Mouse (Mus musculus) forebrain, embryonic 16.5 days (tissue): ENCODE measurements around the gene Kpna2. TPM values are rescaled to one million over a fixed set of nuclear protein-coding genes. Genes with fewer than 3 reads are reported as not detected.

Source experiments
- ATAC-seq: fragments of 200-750 bp; cut with Nextera tagmentation; 2 replicates; pipeline ENCODE4 v1.8.0; 2017; ENCODE audit warnings: mild to moderate bottlenecking, moderate library complexity
- H3K27ac ChIP-seq: fragments of 300-500 bp; sonication (generic); 2 replicates; pipeline ENCODE4 v1.5.1; 2014; ENCODE audit warnings: low read length, control low read depth
- H3K27me3 ChIP-seq: fragments of 300-500 bp; sonication (generic); replicated peaks from 2 replicates; pipeline ENCODE4 v1.6.1; 2014; ENCODE audit warnings: low read length; ENCODE audit not compliant: control insufficient read depth, insufficient read depth
- H3K36me3 ChIP-seq: fragments of 300-500 bp; sonication (generic); 2 replicates; pipeline ENCODE4 v1.6.1; 2014; ENCODE audit not compliant: control insufficient read depth, insufficient read depth
- H3K4me1 ChIP-seq: fragments of 300-500 bp; sonication (generic); replicated peaks from 2 replicates; pipeline ENCODE4 v1.6.1; 2014; ENCODE audit warnings: low read length; ENCODE audit not compliant: control insufficient read depth, insufficient read depth
- H3K4me2 ChIP-seq: fragments of 300-500 bp; sonication (generic); 2 replicates; pipeline ENCODE4 v1.6.1; 2014; ENCODE audit warnings: mild to moderate bottlenecking, low read length, control low read depth
- H3K4me3 ChIP-seq: fragments of 300-500 bp; sonication (generic); replicated peaks from 2 replicates; pipeline ENCODE4 v1.5.1; 2014; ENCODE audit warnings: mild to moderate bottlenecking, low read length, control low read depth
- H3K9ac ChIP-seq: fragments of 300-500 bp; sonication (generic); replicated peaks from 2 replicates; pipeline ENCODE4 v1.6.1; 2014; ENCODE audit warnings: low read depth, low read length, control low read depth
- H3K9me3 ChIP-seq: fragments of 300-500 bp; sonication (generic); 2 replicates; pipeline ENCODE4 v1.6.1; 2016; ENCODE audit warnings: low read length; ENCODE audit not compliant: control insufficient read depth
- WGBS: fragments of 180-500 bp; shearing (Covaris S2); extraction: QIAGEN DNeasy Blood & Tissue Kit; methylation state at CpG from one replicate; pipeline ENCODE4 v1.1.7; 2014; 5-methylcytosine and 5-hydroxymethylcytosine counted together
- polyA plus RNA-seq: library from polyadenylated mRNA; unstranded; fragments of >200 nt; fragmentation: Nextera tagmentation; extraction: Ambion mirVana; gene quantifications from 2 replicates; pipeline ENCODE4 v1.2.1, GENCODE M21; 2015

Gene Kpna2
- polyA plus RNA-seq, 1 experiment from 2014 or later, result 230 TPM

GRCm38 (mm10) chr11:107029536-107029935 is 30.2 kb upstream of the Kpna2 start:
- Histone ChIP-seq H3K4me1 (peaks cover 21% of the 10 kb centered on the region), H3K27me3 (no peaks in the 10 kb centered on the region), H3K4me2 (no peak overlapping the region), H3K9me3 (no peaks in the 10 kb centered on the region), H3K4me3 (no peak overlapping the region), H3K36me3 (no peaks in the 10 kb centered on the region), H3K9ac (no peak overlapping the region), H3K27ac (no peak overlapping the region)
- WGBS, result 55% methylated on average over 19 of the region's 19 CpGs
- no peak for ATAC-seq

GRCm38 (mm10) chr11:107028754-107029153 is 29.4 kb upstream of the Kpna2 start:
- 68% methylated on average over 6 of the region's 6 CpGs for WGBS
- Histone ChIP-seq H3K9me3 (no peaks in the 10 kb centered on the region), H3K36me3 (no peaks in the 10 kb centered on the region), H3K27ac (peak overlapping the region; percentile 73), H3K4me2 (peak overlapping the region; percentile 63), H3K9ac (peak overlapping the region; percentile 70), H3K4me1 (peaks cover 23% of the 10 kb centered on the region), H3K27me3 (no peaks in the 10 kb centered on the region), H3K4me3 (peak overlapping the region; percentile 50)
- ATAC-seq, result no peak

- peak overlapping the region; percentile 70 for H3K9ac ChIP-seq
These were observed 28.9 kb upstream of the Kpna2 start for GRCm38 (mm10) chr11:107028275-107028618.

GRCm38 (mm10) chr11:107027431-107028274 is 28.3 kb upstream of the Kpna2 start:
- Histone ChIP-seq H3K27me3 (no peaks in the 10 kb centered on the region), H3K27ac (peak overlapping the region; percentile 73), H3K4me2 (peak overlapping the region; percentile 63), H3K4me3 (peak overlapping the region; percentile 50), H3K9ac (peak overlapping the region; percentile 70), H3K36me3 (no peaks in the 10 kb centered on the region), H3K9me3 (no peaks in the 10 kb centered on the region), H3K4me1 (peaks cover 23% of the 10 kb centered on the region)
- peak; percentile 93 for ATAC-seq
- under 1% methylated on average over 95 of the region's 107 CpGs for WGBS

More at GRCm38 (mm10) chr11:107028275-107028618, 28.9 kb upstream of the Kpna2 start:
- Histone ChIP-seq H3K36me3 (no peaks in the 10 kb centered on the region), H3K4me1 (peaks cover 23% of the 10 kb centered on the region), H3K4me3 (peak overlapping the region; percentile 50), H3K27me3 (no peaks in the 10 kb centered on the region), H3K27ac (peak overlapping the region; percentile 73), H3K9me3 (no peaks in the 10 kb centered on the region), H3K4me2 (peak overlapping the region; percentile 63)
- WGBS, result 2% methylated on average over 29 of the region's 29 CpGs
- peak; percentile 53 for ATAC-seq

GRCm38 (mm10) chr11:107026554-107027430 is 27.5 kb upstream of the Kpna2 start:
- ATAC-seq, result no peak
- Histone ChIP-seq H3K36me3 (no peaks in the 10 kb centered on the region), H3K4me1 (peaks cover 23% of the 10 kb centered on the region), H3K4me2 (peak overlapping the region; percentile 78), H3K4me3 (peak overlapping the region; percentile 50), H3K27ac (no peak overlapping the region), H3K9ac (no peak overlapping the region), H3K9me3 (no peaks in the 10 kb centered on the region), H3K27me3 (no peaks in the 10 kb centered on the region)
- 6% methylated on average over 12 of the region's 12 CpGs for WGBS

- Histone ChIP-seq H3K4me2 (peak within 1 kb of the TSS; percentile 78), H3K27ac (peak within 1 kb of the TSS; percentile 13; the same call in 1 of the 2 replicates), H3K36me3 (no peaks in the 10 kb centered on the region), H3K9me3 (no peaks in the 10 kb centered on the region), H3K4me1 (peaks cover 23% of the 10 kb centered on the region), H3K4me3 (peak within 1 kb of the TSS; percentile 51), H3K9ac (peak within 1 kb of the TSS; percentile 71), H3K27me3 (no peaks in the 10 kb centered on the region)
- ATAC-seq, result peak; percentile 19
- WGBS, result under 1% methylated on average over 45 of the region's 45 CpGs
These were observed 26.3 kb upstream of the Kpna2 start, which contains the start of gene 1810010H24Rik for GRCm38 (mm10) chr11:107025411-107026321. 1810010H24Rik (plus strand) TSS chr11:107025681.

- no peaks in the 10 kb centered on the region for H3K9me3 ChIP-seq
- H3K27me3 ChIP-seq, result no peaks in the 10 kb centered on the region
- WGBS, result 60% methylated on average over 4 of the region's 4 CpGs
- no peak overlapping the region for H3K27ac ChIP-seq
- no peaks in the 10 kb centered on the region for H3K36me3 ChIP-seq
- peak overlapping the region; percentile 78; the same call in 1 of the 2 replicates for H3K4me2 ChIP-seq
- H3K4me1 ChIP-seq, result peaks cover 23% of the 10 kb centered on the region
- ATAC-seq, result no peak
- H3K4me3 ChIP-seq, result no peak overlapping the region
- no peak overlapping the region for H3K9ac ChIP-seq
These were observed 25.1 kb upstream of the Kpna2 start for GRCm38 (mm10) chr11:107024406-107024805.

- no peak for ATAC-seq
- no peak overlapping the region for H3K4me2 ChIP-seq
- WGBS, result 91% methylated on average over 13 of the region's 13 CpGs
- H3K9ac ChIP-seq, result no peak overlapping the region
- no peak overlapping the region for H3K4me3 ChIP-seq
- H3K27ac ChIP-seq, result no peak overlapping the region
- no peaks in the 10 kb centered on the region for H3K27me3 ChIP-seq
- H3K36me3 ChIP-seq, result no peaks in the 10 kb centered on the region
- no peaks in the 10 kb centered on the region for H3K9me3 ChIP-seq
- H3K4me1 ChIP-seq, result peaks cover 22% of the 10 kb centered on the region
These were observed 22.8 kb upstream of the Kpna2 start for GRCm38 (mm10) chr11:107022050-107022683.
